Mouse (Mus musculus): ENCODE data around the gene Ggnbp2. TPM values are rescaled to one million over a fixed set of nuclear protein-coding genes. Genes with fewer than 3 reads are reported as not detected.

Ggnbp2 gene
- polyA plus RNA-seq (2015; fragmentation: Nextera tagmentation; extraction: Ambion mirVana) = 50.6 and 70.0 TPM in 2 replicates

DNA sequence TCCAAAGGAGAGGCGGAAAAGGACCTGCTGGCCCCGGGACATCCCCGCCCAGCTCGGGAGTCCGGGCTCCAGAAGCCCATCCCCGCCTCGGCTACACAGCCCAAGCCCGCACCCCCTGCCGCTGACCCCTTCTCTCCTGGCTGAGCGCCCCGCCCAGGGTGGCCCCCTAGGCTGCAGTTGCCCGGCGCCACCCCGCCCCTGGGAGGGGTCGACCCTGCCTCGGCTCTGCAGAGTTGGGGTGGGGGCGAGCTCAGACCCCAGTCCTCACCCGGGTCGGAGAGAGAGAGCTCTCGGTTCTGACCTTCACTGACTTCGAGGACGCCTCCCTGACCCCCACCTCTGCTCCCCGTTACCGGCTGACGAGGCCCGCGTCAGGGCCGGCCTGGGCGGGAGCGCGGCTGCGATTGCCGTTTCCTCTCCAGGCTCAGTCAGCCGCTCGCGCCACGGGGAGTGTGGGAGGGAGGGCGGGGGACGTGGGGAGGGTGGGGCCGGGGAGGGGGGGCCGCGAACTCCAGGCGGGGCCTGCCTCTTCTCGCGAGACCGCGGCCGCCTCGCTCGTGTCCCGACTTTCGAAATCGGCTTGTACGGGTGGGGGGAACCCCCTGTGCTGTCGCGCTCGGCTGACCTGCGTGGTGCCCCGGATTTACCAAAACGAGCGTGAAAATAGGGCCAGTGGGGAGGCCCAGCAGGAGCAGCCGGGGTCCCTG is at the start of gene Ggnbp2:
Gene Ggnbp2, minus strand, starts transcription at position 481 of the 707 bp plus-strand sequence.

GRCm38 (mm10) chr11:84916053-84916702 is 45.6 kb upstream of the Ggnbp2 start, which contains the start of gene Znhit3:
Gene Znhit3 (minus strand): TSS chr11:84916366.

GRCm38 (mm10) chr11:84879772-84880464 is 9.3 kb upstream of the Ggnbp2 start, which contains the start of the genes Myo19 and Pigw:
Gene Myo19 (plus strand): TSS chr11:84880148.
Gene Pigw (minus strand): TSS chr11:84880285.

GRCm38 (mm10) chr11:84828516-84829399 is 41.9 kb downstream of the Ggnbp2 start, which contains the start of gene Dhrs11:
Gene Dhrs11 (minus strand): TSS chr11:84828994.

GRCm38 (mm10) chr11:84818961-84819692 is 51.5 kb downstream of the Ggnbp2 start, which contains the start of gene Mrm1:
Gene Mrm1 (minus strand): TSS chr11:84819515.

Small RNA genes lying within 50 kb of the gene (microRNA-seq; reads per million reads assigned to microRNA genes)
- not detected for gene Gm23564 (ENCODE audit: borderline replicate concordance, insufficient number of aligned reads)

Other genes starting within 250 kb of the Ggnbp2 start
- 18.9 and 20.0 TPM in 2 replicates for gene Mrm1, start 51.3 kb downstream of the Ggnbp2 start, polyA plus RNA-seq (2015; fragmentation: Nextera tagmentation; extraction: Ambion mirVana)
- gene Dhrs11, start 41.8 kb downstream of the Ggnbp2 start, polyA plus RNA-seq (2015; fragmentation: Nextera tagmentation; extraction: Ambion mirVana) = 20.2 and 36.5 TPM in 2 replicates
- gene Myo19, start 9.3 kb upstream of the Ggnbp2 start, polyA plus RNA-seq (2015; fragmentation: Nextera tagmentation; extraction: Ambion mirVana) = 2.7 and 3.9 TPM in 2 replicates
- 1.6 and 1.8 TPM in 2 replicates for gene Pigw, start 9.5 kb upstream of the Ggnbp2 start, polyA plus RNA-seq (2015; fragmentation: Nextera tagmentation; extraction: Ambion mirVana)
- 63.0 and 117 TPM in 2 replicates for gene Znhit3, start 45.5 kb upstream of the Ggnbp2 start, polyA plus RNA-seq (2015; fragmentation: Nextera tagmentation; extraction: Ambion mirVana)
- gene Car4, start 87.0 kb upstream of the Ggnbp2 start, polyA plus RNA-seq (2015; fragmentation: Nextera tagmentation; extraction: Ambion mirVana) = 0.93 and 3.2 TPM in 2 replicates

Data from adrenal gland, postnatal 0 days (tissue).